Mouse (Mus musculus) left cerebral cortex, adult 18-20 months (tissue): ENCODE measurements at regions not wholly inside any gene's neighbourhood (a gene's known extent, or its start where the extent isn't known, plus 50 kb on each side); places are given as distances from the start of the nearest gene placed in this dataset.

Experiments used
- DNase-seq, 2 experiments: peaks; one replicate each; pipeline ENCODE4 v3.0.0; 2021 to 2022; ENCODE audit warnings: low spot score in 2 of 2, mixed read lengths in 1 of 2

GRCm38 (mm10) chr5:35165459-35165858 lies 59.9 kb upstream of the Lrpap1 start:
- no peak for DNase-seq

- no peak for DNase-seq
These were observed 57.0 kb upstream of the Lrpap1 start for GRCm38 (mm10) chr5:35162607-35163006.

GRCm38 (mm10) chr5:35162120-35162519 lies 56.6 kb upstream of the Lrpap1 start:
- DNase-seq, result no peak

- DNase-seq, result no peak
These were observed 55.6 kb upstream of the Lrpap1 start for GRCm38 (mm10) chr5:35160929-35161815.

GRCm38 (mm10) chr5:35159854-35160253 lies 54.3 kb upstream of the Lrpap1 start:
- DNase-seq, result no peak

GRCm38 (mm10) chr5:35159178-35159661 lies 53.7 kb upstream of the Lrpap1 start:
- no peak for DNase-seq

GRCm38 (mm10) chr5:35158346-35159047 lies 52.9 kb upstream of the Lrpap1 start:
- DNase-seq, result no peak

- DNase-seq, result no peak
These were observed 50.8 kb upstream of the Lrpap1 start for GRCm38 (mm10) chr5:35156371-35156770.

- no peak for DNase-seq
These were observed 50.2 kb upstream of the Lrpap1 start for GRCm38 (mm10) chr5:35155717-35156116.
